ENCODE assay signal across 8 mouse cellular contexts in genomic region chr9:43743647-43744137, GRCm38 (mm10). TPM values are rescaled to one million over a fixed set of nuclear protein-coding genes. Genes with fewer than 3 reads are reported as not detected.
DNase-seq lines count a peak whose midpoint lies in the region; ATAC-seq and TF ChIP-seq lines count a peak whose summit lies in the region.

TSS of gene Nectin1 (plus strand) at chr9:43743984.

- H3K27me3 ChIP-seq in intestine, postnatal 0 days (replicated peaks; ENCODE audit: control insufficient read depth, insufficient read depth, low read length), result no peaks in the 10 kb centered on the region
- H3K27me3 ChIP-seq in midbrain, embryonic 11.5 days (ENCODE audit: control insufficient read depth, insufficient read depth, low read length), result no peaks in the 10 kb centered on the region

- H3K4me3 ChIP-seq in intestine, postnatal 0 days (ENCODE audit: low read depth, low read length), result peak within 1 kb of the TSS; percentile 70
- peak within 1 kb of the TSS; percentile 98 for H3K4me3 ChIP-seq in midbrain, embryonic 11.5 days (ENCODE audit: low read depth, low read length)

- peak within 1 kb of the TSS; percentile 96 for H3K4me2 ChIP-seq in intestine, postnatal 0 days (replicated peaks; ENCODE audit: low read depth)
- H3K4me2 ChIP-seq in midbrain, embryonic 11.5 days, result peak within 1 kb of the TSS; percentile 83

- H3K36me3 ChIP-seq in intestine, postnatal 0 days (ENCODE audit: control insufficient read depth, insufficient read depth), result no peaks in the 10 kb centered on the region
- H3K36me3 ChIP-seq in midbrain, embryonic 11.5 days (ENCODE audit: control insufficient read depth, insufficient read depth, low read length), result no peaks in the 10 kb centered on the region

- 0% methylated on average over 43 of the region's 51 CpGs for whole genome bisulfite sequencing in intestine, postnatal 0 days
- WGBS in midbrain, embryonic 11.5 days, result under 1% methylated on average over 31 of the region's 51 CpGs

- H3K27ac ChIP-seq in intestine, postnatal 0 days (ENCODE audit: low read depth, low read length), result peak within 1 kb of the TSS; percentile 94
- H3K27ac ChIP-seq in midbrain, embryonic 11.5 days (ENCODE audit: low read depth, low read length), result peak within 1 kb of the TSS; percentile 94

- ATAC-seq in granulocyte monocyte progenitor cell, adult 5-6 weeks (replicated peaks; ENCODE audit: poor library complexity, severe bottlenecking), result peak; percentile 81
- peak; percentile 85 for ATAC-seq in intestine, postnatal 0 days
- ATAC-seq in midbrain, embryonic 11.5 days (ENCODE audit: low FRiP score), result peak; percentile 83

- peak; percentile 96 for DNase-seq in adrenal gland, adult 2 months
- peak; percentile 93 for DNase-seq in embryo, embryonic 11 days
- peak; percentile 88 to 91 for DNase-seq in left cerebral cortex, postnatal 36 days (ENCODE audit: low spot score in 2 of 2)
- DNase-seq in midbrain, embryonic 11.5 days (ENCODE audit: low spot score, missing footprints), result peak; percentile 98
- DNase-seq in right cerebral cortex, postnatal 4 days, result peak; percentile 91
- DNase-seq in yolk sac, embryonic 10.5 days (ENCODE audit: low spot score), result peak; percentile 92

- peaks cover 5% of the 10 kb centered on the region; the same call in 1 of the 2 replicates for H3K4me1 ChIP-seq in intestine, postnatal 0 days (replicated peaks; ENCODE audit: control insufficient read depth, insufficient read depth, low read length)
- peaks cover 37% of the 10 kb centered on the region for H3K4me1 ChIP-seq in midbrain, embryonic 11.5 days (ENCODE audit: control insufficient read depth, insufficient read depth, low read length)

- TF ChIP-seq CTCF in intestine, postnatal 0 days (IDR thresholded peaks at IDR 0.05; ENCODE audit: low read depth), result peak; percentile 97

- no peaks in the 10 kb centered on the region for H3K9me3 ChIP-seq in intestine, postnatal 0 days (ENCODE audit: control insufficient read depth)
- no peaks in the 10 kb centered on the region for H3K9me3 ChIP-seq in midbrain, embryonic 11.5 days (ENCODE audit: control insufficient read depth, low read length)

- H3K9ac ChIP-seq in intestine, postnatal 0 days (ENCODE audit: low read depth, low read length), result peak within 1 kb of the TSS; percentile 83
- peak within 1 kb of the TSS; percentile 98 for H3K9ac ChIP-seq in midbrain, embryonic 11.5 days (ENCODE audit: low read length)

- intact Hi-C loops in left cerebral cortex, postnatal 36 days (cut with DNase I), result loop anchor here (2.0 to 5.0 kb wide), 4 partner anchors 59 to 229 kb away; no protein-coding TSS in a partner anchor

RNA-seq across cellular contexts. Expression of gene Nectin1, which starts in this region (rescaled TPM):
- 10 to 100 TPM; 24.4 to 50.2 TPM for total RNA-seq in adrenal gland, adult 2 months (2021)
- polyA plus RNA-seq in adrenal gland, adult 2 months (2012; rRNA removed), result 27.7 and 29.3 TPM in 2 replicates
- 0.52 and 4.6 TPM in 2 replicates for total RNA-seq in granulocyte monocyte progenitor cell, adult 5-6 weeks (2014; fragmentation: Nextera tagmentation)
- total RNA-seq in granulocyte monocyte progenitor cell, adult 5-6 weeks (2017), result 0.31 and 0.52 TPM in 2 replicates
- 4.7 and 5.5 TPM in 2 replicates for polyA plus RNA-seq in intestine, postnatal 0 days (2015; fragmentation: Nextera tagmentation; extraction: Ambion mirVana)
- 100 to 1,000 TPM in 1 of 2 experiments, 10 to 100 TPM in 1; 84.8 to 103 TPM for total RNA-seq in left cerebral cortex, postnatal 36 days (2021)
- polyA plus RNA-seq in midbrain, embryonic 11.5 days (2014; fragmentation: Nextera tagmentation; extraction: Ambion mirVana), result 6.9 and 8.3 TPM in 2 replicates

Comparison
In these comparisons a context has a peak if more than half of its experiments do, and no peak if none do; other contexts are left out.
1. Peak in every context shown above with its lines: DNase-seq, ATAC-seq, H3K4me3 ChIP-seq and H3K27ac ChIP-seq.
2. RNA of gene Nectin1 (total RNA-seq): 84.8 to 103 TPM in left cerebral cortex, postnatal 36 days and 24.4 to 50.2 TPM in adrenal gland, adult 2 months; 0.31 to 4.6 TPM in granulocyte monocyte progenitor cell, adult 5-6 weeks; every median in the first group is over 4 times any median in the second.